ENCODE assay signal across 15 mouse cellular contexts in genomic region chr7:28789235-28789634, GRCm38 (mm10). TPM values are rescaled to one million over a fixed set of nuclear protein-coding genes. Genes with fewer than 3 reads are reported as not detected.
DNase-seq lines count a peak whose midpoint lies in the region; ATAC-seq and TF ChIP-seq lines count a peak whose summit lies in the region.
"Had no signal": no experiment of that assay in that cellular context is flagged by ENCODE, and none has a peak within 500 bp of the region (broad histone marks: within the 10 kb centered on the region; RNA-seq: fewer than 3 reads in every experiment).

No protein-coding gene starts in this region.

- no peak overlapping the region for H3K4me3 ChIP-seq in lung, embryonic 16.5 days (ENCODE audit: low read length)
- no peak overlapping the region for H3K4me3 ChIP-seq in embryonic facial prominence, embryonic 11.5 days (ENCODE audit: low read depth, low read length)
- no peak overlapping the region for H3K4me3 ChIP-seq in intestine, embryonic 15.5 days (replicated peaks)
- H3K4me3 ChIP-seq in stomach, embryonic 15.5 days (replicated peaks): no peak overlapping the region
- H3K4me3 ChIP-seq in left cerebral cortex, adult 2 months: no peak overlapping the region

- 51% methylated on average over 3 of the region's 3 CpGs for WGBS in lung, embryonic 16.5 days
- WGBS in embryonic facial prominence, embryonic 11.5 days: 42% methylated on average over 3 of the region's 3 CpGs
- WGBS in intestine, embryonic 15.5 days: 49% methylated on average over 3 of the region's 3 CpGs
- 46% methylated on average over 3 of the region's 3 CpGs for WGBS in stomach, embryonic 15.5 days

- no peaks in the 10 kb centered on the region for H3K9me3 ChIP-seq in lung, embryonic 16.5 days (ENCODE audit: control insufficient read depth, low read length)
- H3K9me3 ChIP-seq in embryonic facial prominence, embryonic 11.5 days (replicated peaks; ENCODE audit: control insufficient read depth, low read length): no peaks in the 10 kb centered on the region
- no peaks in the 10 kb centered on the region for H3K9me3 ChIP-seq in intestine, embryonic 15.5 days
- H3K9me3 ChIP-seq in stomach, embryonic 15.5 days: no peaks in the 10 kb centered on the region

- intact Hi-C loops in left cerebral cortex, postnatal 25 days (cut with DNase I): no loop called here
- intact Hi-C loops in left cerebral cortex, adult 2 months (cut with DNase I): no loop called here

- no peak for TF ChIP-seq CTCF in left cerebral cortex, adult 2 months (IDR thresholded peaks at IDR 0.05)

- no peaks in the 10 kb centered on the region; the same call in 1 of the 2 replicates for H3K36me3 ChIP-seq in lung, embryonic 16.5 days (ENCODE audit: control insufficient read depth, insufficient read depth, low read length)
- H3K36me3 ChIP-seq in embryonic facial prominence, embryonic 11.5 days (replicated peaks; ENCODE audit: control insufficient read depth, insufficient read depth, low read depth, low read length): no peaks in the 10 kb centered on the region
- H3K36me3 ChIP-seq in intestine, embryonic 15.5 days: no peaks in the 10 kb centered on the region
- H3K36me3 ChIP-seq in stomach, embryonic 15.5 days: no peaks in the 10 kb centered on the region

- no peak overlapping the region for H3K4me2 ChIP-seq in lung, embryonic 16.5 days (ENCODE audit: low read depth, low read length)
- no peak overlapping the region for H3K4me2 ChIP-seq in embryonic facial prominence, embryonic 11.5 days (ENCODE audit: low read depth, low read length)
- no peak overlapping the region for H3K4me2 ChIP-seq in intestine, embryonic 15.5 days (replicated peaks)
- H3K4me2 ChIP-seq in stomach, embryonic 15.5 days: no peak overlapping the region

- no peaks in the 10 kb centered on the region for H3K27me3 ChIP-seq in lung, embryonic 16.5 days (ENCODE audit: control insufficient read depth, insufficient read depth, low read depth, low read length)
- H3K27me3 ChIP-seq in embryonic facial prominence, embryonic 11.5 days (ENCODE audit: control insufficient read depth, insufficient read depth, low read length): no peaks in the 10 kb centered on the region
- H3K27me3 ChIP-seq in intestine, embryonic 15.5 days (replicated peaks): no peaks in the 10 kb centered on the region
- no peaks in the 10 kb centered on the region for H3K27me3 ChIP-seq in stomach, embryonic 15.5 days (replicated peaks)

- 0 out of 2 replicates have a peak overlapping the region, but pooled peaks have one; percentile 1 for H3K9ac ChIP-seq in lung, embryonic 16.5 days (ENCODE audit: low read length)
- H3K9ac ChIP-seq in embryonic facial prominence, embryonic 11.5 days (replicated peaks; ENCODE audit: low read length): no peak overlapping the region
- no peak overlapping the region for H3K9ac ChIP-seq in intestine, embryonic 15.5 days
- H3K9ac ChIP-seq in stomach, embryonic 15.5 days: no peak overlapping the region

- H3K4me1 ChIP-seq in lung, embryonic 16.5 days (replicated peaks; ENCODE audit: control insufficient read depth, insufficient read depth, low read length): no peaks in the 10 kb centered on the region
- H3K4me1 ChIP-seq in embryonic facial prominence, embryonic 11.5 days (ENCODE audit: control insufficient read depth, insufficient read depth, low read length): peaks cover 4% of the 10 kb centered on the region; the same call in 1 of the 2 replicates
- H3K4me1 ChIP-seq in intestine, embryonic 15.5 days (replicated peaks): peaks cover 22% of the 10 kb centered on the region
- peaks cover 15% of the 10 kb centered on the region for H3K4me1 ChIP-seq in stomach, embryonic 15.5 days

- no peak for DNase-seq in lung, postnatal 4 days
- DNase-seq in embryonic facial prominence, embryonic 11.5 days (ENCODE audit: low spot score): peak; percentile 44
- no peak for DNase-seq in left cerebral cortex, postnatal 25 days (ENCODE audit: low spot score in 2 of 2)
- no peak for DNase-seq in left cerebral cortex, adult 2 months (ENCODE audit: extremely low spot score in 1 of 2, low spot score in 2 of 2)
- DNase-seq: cerebellum, adult 8-10 months; gastrocnemius, postnatal 25 days; lung, adult 2 months; right cerebral cortex, adult 18-20 months had no signal

- ATAC-seq in lung, embryonic 16.5 days (ENCODE audit: low read depth): no peak
- no peak for ATAC-seq in embryonic facial prominence, embryonic 11.5 days (replicated peaks; ENCODE audit: insufficient number of reproducible peaks, low FRiP score, low TSS enrichment, low read depth)
- ATAC-seq in intestine, embryonic 15.5 days: no peak
- no peak for ATAC-seq in stomach, embryonic 15.5 days (ENCODE audit: insufficient read depth, low FRiP score, low read depth)
- ATAC-seq: hindbrain, postnatal 0 days; midbrain, embryonic 16.5 days had no signal

- H3K27ac ChIP-seq in lung, embryonic 16.5 days (ENCODE audit: low read length): no peak overlapping the region
- H3K27ac ChIP-seq in embryonic facial prominence, embryonic 11.5 days (replicated peaks; ENCODE audit: low read depth, low read length): no peak overlapping the region; the same call in 1 of the 2 replicates
- peak overlapping the region; percentile 6; the same call in 1 of the 2 replicates for H3K27ac ChIP-seq in intestine, embryonic 15.5 days
- H3K27ac ChIP-seq in stomach, embryonic 15.5 days: peak overlapping the region; percentile 23; the same call in 1 of the 2 replicates
- H3K27ac ChIP-seq in left cerebral cortex, adult 2 months: no peak overlapping the region
- H3K27ac ChIP-seq: hindbrain, postnatal 0 days had no signal

RNA-seq across cellular contexts. Expression of gene Rinl, which starts 0.5 kb away (rescaled TPM):
- polyA plus RNA-seq in lung, embryonic 16.5 days (2015; fragmentation: Nextera tagmentation; extraction: Ambion mirVana): 9.2 and 9.5 TPM in 2 replicates
- 2.3 and 3.2 TPM in 2 replicates for polyA plus RNA-seq in embryonic facial prominence, embryonic 11.5 days (2014; fragmentation: Nextera tagmentation; extraction: Ambion mirVana)
- 4.5 and 5.6 TPM in 2 replicates for polyA plus RNA-seq in intestine, embryonic 15.5 days (2015; fragmentation: Nextera tagmentation; extraction: Ambion mirVana)
- 6.2 and 6.6 TPM in 2 replicates for polyA plus RNA-seq in stomach, embryonic 15.5 days (2015; fragmentation: Nextera tagmentation; extraction: Ambion mirVana)
- total RNA-seq in left cerebral cortex, postnatal 25 days (2021): 1 to 10 TPM; 2.4 to 2.9 TPM
- total RNA-seq in left cerebral cortex, adult 2 months (2021): 1 to 10 TPM; 2.7 to 3.1 TPM

RNA-seq across cellular contexts. Expression of gene Hnrnpl, which starts 19.1 kb away (rescaled TPM):
- polyA plus RNA-seq in lung, embryonic 16.5 days (2015; fragmentation: Nextera tagmentation; extraction: Ambion mirVana): 200 and 226 TPM in 2 replicates
- polyA plus RNA-seq in embryonic facial prominence, embryonic 11.5 days (2014; fragmentation: Nextera tagmentation; extraction: Ambion mirVana): 328 and 350 TPM in 2 replicates
- polyA plus RNA-seq in intestine, embryonic 15.5 days (2015; fragmentation: Nextera tagmentation; extraction: Ambion mirVana): 210 and 237 TPM in 2 replicates
- polyA plus RNA-seq in stomach, embryonic 15.5 days (2015; fragmentation: Nextera tagmentation; extraction: Ambion mirVana): 239 and 240 TPM in 2 replicates
- total RNA-seq in left cerebral cortex, postnatal 25 days (2021): 100 to 1,000 TPM; 375 to 411 TPM
- 100 to 1,000 TPM; 434 to 438 TPM for total RNA-seq in left cerebral cortex, adult 2 months (2021)

RNA-seq across cellular contexts. Expression of gene Nfkbib, which starts 21.9 kb away (rescaled TPM):
- polyA plus RNA-seq in lung, embryonic 16.5 days (2015; fragmentation: Nextera tagmentation; extraction: Ambion mirVana): 35.3 and 37.3 TPM in 2 replicates
- 33.4 and 41.0 TPM in 2 replicates for polyA plus RNA-seq in embryonic facial prominence, embryonic 11.5 days (2014; fragmentation: Nextera tagmentation; extraction: Ambion mirVana)
- polyA plus RNA-seq in intestine, embryonic 15.5 days (2015; fragmentation: Nextera tagmentation; extraction: Ambion mirVana): 40.2 and 43.7 TPM in 2 replicates
- polyA plus RNA-seq in stomach, embryonic 15.5 days (2015; fragmentation: Nextera tagmentation; extraction: Ambion mirVana): 38.7 and 40.1 TPM in 2 replicates
- total RNA-seq in left cerebral cortex, postnatal 25 days (2021): 10 to 100 TPM; 34.2 to 37.7 TPM
- 10 to 100 TPM; 34.8 to 36.8 TPM for total RNA-seq in left cerebral cortex, adult 2 months (2021)

RNA-seq across cellular contexts. Expression of gene Sirt2, which starts 22.7 kb away (rescaled TPM):
- 69.0 and 69.5 TPM in 2 replicates for polyA plus RNA-seq in lung, embryonic 16.5 days (2015; fragmentation: Nextera tagmentation; extraction: Ambion mirVana)
- polyA plus RNA-seq in embryonic facial prominence, embryonic 11.5 days (2014; fragmentation: Nextera tagmentation; extraction: Ambion mirVana): 65.6 and 67.2 TPM in 2 replicates
- 54.9 and 60.3 TPM in 2 replicates for polyA plus RNA-seq in intestine, embryonic 15.5 days (2015; fragmentation: Nextera tagmentation; extraction: Ambion mirVana)
- polyA plus RNA-seq in stomach, embryonic 15.5 days (2015; fragmentation: Nextera tagmentation; extraction: Ambion mirVana): 56.9 and 57.8 TPM in 2 replicates
- 100 to 1,000 TPM; 151 to 166 TPM for total RNA-seq in left cerebral cortex, postnatal 25 days (2021)
- total RNA-seq in left cerebral cortex, adult 2 months (2021): 100 to 1,000 TPM; 119 to 122 TPM

RNA-seq across cellular contexts. Expression of gene Ccer2, which starts 33.3 kb away (rescaled TPM):
- polyA plus RNA-seq in lung, embryonic 16.5 days (2015; fragmentation: Nextera tagmentation; extraction: Ambion mirVana): not detected in 2 replicates
- polyA plus RNA-seq in embryonic facial prominence, embryonic 11.5 days (2014; fragmentation: Nextera tagmentation; extraction: Ambion mirVana): 1.5 and 2.0 TPM in 2 replicates
- not detected in 2 replicates for polyA plus RNA-seq in intestine, embryonic 15.5 days (2015; fragmentation: Nextera tagmentation; extraction: Ambion mirVana)
- 0.19 TPM in 1 of 2 replicates, not detected in the other for polyA plus RNA-seq in stomach, embryonic 15.5 days (2015; fragmentation: Nextera tagmentation; extraction: Ambion mirVana)
- 1 to 10 TPM in 1 of 2 experiments, under 1 TPM in 1; 0.92 to 1.2 TPM for total RNA-seq in left cerebral cortex, postnatal 25 days (2021)
- total RNA-seq in left cerebral cortex, adult 2 months (2021): 1 to 10 TPM; 1.0 to 1.9 TPM
- total RNA-seq: gastrocnemius, postnatal 25 days; hindbrain, postnatal 0 days had no signal
- polyA plus RNA-seq: heart, embryonic 14.5 days; lung, adult 2 months; stomach, embryonic 14.5 days had no signal

Comparison
In these comparisons a context has a peak if more than half of its experiments do, and no peak if none do; other contexts are left out.
1. H3K27ac ChIP-seq: peak in intestine, embryonic 15.5 days (single experiment) and stomach, embryonic 15.5 days (single experiment); none in lung, embryonic 16.5 days (single experiment), embryonic facial prominence, embryonic 11.5 days (single experiment) and left cerebral cortex, adult 2 months (single experiment).